Mouse (Mus musculus) cortical plate, adult 2 months (tissue): ENCODE measurements around the gene Nlrp6.

Experiments used
- CTCF ChIP-seq: fragments of 200-500 bp; IDR thresholded peaks from 2 replicates; pipeline ENCODE4 v1.5.1; 2011; ENCODE audit warnings: mild to moderate bottlenecking, control low read depth, low read length; ENCODE audit not compliant: insufficient read depth; ENCODE audit errors: extremely low read depth
- POLR2A ChIP-seq: fragments of 200-500 bp; IDR thresholded peaks from 2 replicates; pipeline ENCODE4 v1.6.1; 2011; ENCODE audit warnings: mild to moderate bottlenecking, low read length, control low read depth; ENCODE audit not compliant: insufficient read depth; ENCODE audit errors: extremely low read depth

GRCm38 (mm10) chr7:140959181-140959901, 38.6 kb downstream of the Nlrp6 start:
- TF ChIP-seq CTCF (peak; percentile 21; the same call in 1 of the 2 replicates), POLR2A (no peak)
